Mouse (Mus musculus) adrenal gland, adult 8-10 months (tissue): ENCODE results near the gene Vmn1r163. TPM values are rescaled to one million over a fixed set of nuclear protein-coding genes. Genes with fewer than 3 reads are reported as not detected.
"Not testable (repeated sequence)": the region's sequence is repeated elsewhere in the genome, so short reads cannot be mapped to it uniquely, and the experiment has no call there.

Experiments
- DNase-seq: peaks from one replicate; pipeline ENCODE4 v3.0.0; 2022
- total RNA-seq, 4 experiments: library from RNA; stranded (reverse); gene quantifications; 2 replicates each; pipeline ENCODE4 v1.2.4; 2022

Vmn1r163 gene
- not detected for total RNA-seq

DNA sequence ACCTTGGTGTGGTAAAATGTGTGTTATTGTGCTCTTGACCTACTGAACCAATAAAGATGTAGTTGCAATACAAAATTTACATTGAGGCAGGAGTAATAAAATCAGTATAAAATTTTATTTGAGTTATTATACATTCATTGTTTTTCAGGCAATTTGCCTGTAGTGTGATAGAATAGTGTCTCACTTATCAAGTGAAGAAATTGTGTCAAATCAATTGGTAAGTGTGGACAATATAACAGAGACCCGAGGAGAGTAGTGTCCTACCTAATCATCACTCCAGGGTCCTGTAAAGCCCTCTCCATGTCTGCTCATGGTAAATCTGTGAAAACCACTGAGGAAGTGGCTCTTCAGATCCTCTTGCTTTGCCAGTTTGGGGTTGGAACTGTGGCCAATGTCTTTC is at the start of gene Vmn1r163:
TSS of gene Vmn1r163 (plus strand) at position 301 of the 400 bp plus-strand sequence.
- DNase-seq: not testable (repeated sequence)

DNA sequence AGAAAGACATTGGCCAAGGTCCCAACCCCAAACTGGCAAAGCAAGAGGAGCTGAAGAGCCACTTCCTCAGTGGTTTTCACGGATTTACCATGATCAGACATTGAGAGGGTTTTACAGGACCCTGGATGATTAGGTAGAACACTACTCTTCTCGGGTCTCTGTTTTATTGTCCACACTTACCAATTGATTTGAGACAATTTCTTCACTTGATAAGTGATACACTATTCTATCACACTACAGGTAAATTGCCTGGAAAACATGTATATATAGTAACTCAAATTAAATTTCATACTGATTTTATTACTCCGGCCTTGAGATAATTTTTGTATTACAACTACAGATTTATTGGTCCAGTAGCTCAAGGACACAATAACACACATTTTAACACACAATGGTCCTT is 35.5 kb upstream of the Vmn1r163 start, which contains the start of gene Gm4216:
TSS of gene Gm4216 (minus strand) at position 101 of the 400 bp plus-strand sequence.
- DNase-seq: not testable (repeated sequence)

DNA sequence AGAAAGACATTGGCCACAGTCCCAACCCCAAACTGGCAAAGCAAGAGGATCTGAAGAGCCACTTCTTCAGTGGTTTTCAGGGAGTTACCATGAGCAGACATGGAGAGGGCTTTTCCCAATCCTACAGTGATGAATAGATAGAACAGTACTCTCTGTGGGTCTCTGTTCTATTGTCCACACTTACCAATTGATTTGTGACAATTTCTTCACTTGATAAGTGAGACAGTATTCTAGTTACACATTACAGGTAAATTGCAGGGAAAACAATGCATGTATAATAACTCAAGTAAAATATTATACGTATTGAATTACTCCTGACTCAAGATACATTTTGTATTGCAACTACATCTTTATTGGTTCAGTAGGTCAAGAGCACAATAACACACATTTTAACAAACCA is 12.0 kb downstream of the Vmn1r163 start, which contains the start of gene Gm8720:
TSS of gene Gm8720 (minus strand) at position 101 of the 400 bp plus-strand sequence.
- DNase-seq: not testable (repeated sequence)

Other genes with a start within 250 kb of the Vmn1r163 start
- gene Vmn1r159, start 211.9 kb upstream of the Vmn1r163 start, total RNA-seq: not detected
- gene Vmn1r160, start 184.3 kb upstream of the Vmn1r163 start, total RNA-seq: not detected
- gene Gm4214, start 70.9 kb upstream of the Vmn1r163 start, total RNA-seq: not detected
- gene Gm4216, start 35.6 kb upstream of the Vmn1r163 start, total RNA-seq: not detected
- gene Gm8720, start 11.9 kb downstream of the Vmn1r163 start, total RNA-seq: not detected
- not detected for gene Gm10662, start 88.9 kb downstream of the Vmn1r163 start, total RNA-seq
- gene Vmn1r165, start 161.8 kb downstream of the Vmn1r163 start, total RNA-seq: not detected
- not detected for gene Vmn1r166, start 196.1 kb downstream of the Vmn1r163 start, total RNA-seq
- not detected for gene Gm6902, start 223.4 kb downstream of the Vmn1r163 start, total RNA-seq
- gene Nlrp4e, start 245.7 kb downstream of the Vmn1r163 start, total RNA-seq: not detected